Mouse (Mus musculus): ENCODE results near the gene Nes. TPM values are rescaled to one million over a fixed set of nuclear protein-coding genes. Genes with fewer than 3 reads are reported as not detected.
A peak's percentile ranks its signal among the peaks of the same experiment; 100 is the strongest.

The Nes gene
- polyA plus RNA-seq, 1 experiment from 2014 or later, result 9.4 TPM

DNA sequence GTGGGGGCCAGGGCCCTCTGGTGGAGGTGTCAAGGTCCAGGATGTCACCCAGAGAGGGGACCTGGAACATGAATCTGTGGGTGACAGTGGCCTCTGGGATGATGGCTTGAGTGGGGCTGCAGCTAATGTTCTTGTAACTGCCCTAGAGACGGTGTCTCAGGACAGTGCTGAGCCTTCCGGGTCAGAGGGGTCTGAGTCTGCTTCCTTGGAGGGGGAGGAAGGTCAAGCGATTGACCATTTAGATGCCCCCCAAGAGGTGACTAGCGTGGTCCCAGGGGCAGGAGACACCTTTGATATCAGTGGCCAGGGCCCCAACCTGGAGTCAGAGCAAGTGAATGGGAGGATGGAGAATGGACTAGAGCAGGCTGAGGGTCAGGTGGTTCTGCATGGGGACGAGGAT, 8.6 kb downstream of the Nes start:
- Histone ChIP-seq H3K36me3 (ENCODE audit: control insufficient read depth, insufficient read depth, low read length) (no peaks in the 10 kb centered on the region), H3K9ac (ENCODE audit: low read depth, low read length) (no peak overlapping the region), H3K27me3 (replicated peaks; ENCODE audit: control insufficient read depth, insufficient read depth, low read length) (no peaks in the 10 kb centered on the region), H3K4me1 (ENCODE audit: control insufficient read depth, insufficient read depth, low read length) (peaks cover 48% of the 10 kb centered on the region), H3K27ac (ENCODE audit: low read length) (no peak overlapping the region), H3K4me3 (ENCODE audit: low read length) (no peak overlapping the region), H3K4me2 (ENCODE audit: low read depth, low read length) (no peak overlapping the region), H3K9me3 (ENCODE audit: control insufficient read depth, low read length) (no peaks in the 10 kb centered on the region)
- WGBS, result 85% methylated on average over 5 of the region's 5 CpGs
- no peak for ATAC-seq

DNA sequence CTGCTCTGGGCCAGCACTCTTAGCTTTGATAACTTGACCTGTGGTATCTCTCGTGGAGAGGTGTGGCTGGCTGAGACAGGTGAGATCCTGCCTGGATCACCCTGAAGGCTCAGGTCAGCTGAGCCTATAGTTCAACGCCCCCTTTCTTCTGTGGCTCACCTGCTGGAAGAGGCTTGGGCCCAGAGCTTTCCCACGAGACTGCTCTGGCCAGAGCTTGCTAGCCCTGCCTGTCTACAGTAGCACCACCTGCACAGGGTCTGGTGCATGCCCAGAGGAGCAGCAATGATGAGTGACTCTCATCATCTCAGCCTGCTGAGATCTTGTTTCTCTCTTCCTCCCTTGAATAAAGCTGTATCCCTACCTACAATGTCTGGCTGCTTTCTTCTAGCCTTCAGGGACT, 9.2 kb downstream of the Nes start:
- H3K27me3 ChIP-seq (replicated peaks; ENCODE audit: control insufficient read depth, insufficient read depth, low read length), result no peaks in the 10 kb centered on the region
- no peak overlapping the region for H3K4me3 ChIP-seq (ENCODE audit: low read length)
- peaks cover 48% of the 10 kb centered on the region for H3K4me1 ChIP-seq (ENCODE audit: control insufficient read depth, insufficient read depth, low read length)
- peak overlapping the region; percentile 29; the same call in 1 of the 2 replicates for H3K9ac ChIP-seq (ENCODE audit: low read depth, low read length)
- H3K9me3 ChIP-seq (ENCODE audit: control insufficient read depth, low read length), result no peaks in the 10 kb centered on the region
- no peaks in the 10 kb centered on the region for H3K36me3 ChIP-seq (ENCODE audit: control insufficient read depth, insufficient read depth, low read length)
- ATAC-seq, result no peak
- no peak overlapping the region for H3K4me2 ChIP-seq (ENCODE audit: low read depth, low read length)
- H3K27ac ChIP-seq (ENCODE audit: low read length), result 0 out of 2 replicates have a peak overlapping the region, but pooled peaks have one; percentile 33
- WGBS, result 65% methylated on average over 3 of the region's 3 CpGs

DNA sequence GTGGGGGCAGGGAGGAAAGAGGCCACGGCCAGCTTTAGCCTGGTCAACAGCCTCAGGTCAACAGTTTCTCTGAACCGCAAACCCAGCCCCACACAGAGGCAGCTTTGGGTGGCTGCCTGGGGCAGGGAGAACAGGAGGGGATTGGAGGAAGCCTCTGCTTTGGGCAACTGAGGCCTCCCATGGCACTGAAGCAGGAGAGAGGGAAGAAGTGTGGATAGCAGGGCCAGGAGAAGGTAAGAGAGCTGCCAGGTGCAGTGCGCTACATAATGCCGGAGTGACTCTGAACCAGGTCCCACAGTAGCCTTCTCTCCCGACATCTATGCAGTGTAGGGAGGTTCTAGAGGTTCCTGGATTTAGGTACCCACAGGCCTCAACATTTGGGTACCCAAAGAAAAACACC, 9.8 kb downstream of the Nes start:
- Histone ChIP-seq H3K27me3 (replicated peaks; ENCODE audit: control insufficient read depth, insufficient read depth, low read length) (no peaks in the 10 kb centered on the region), H3K4me3 (ENCODE audit: low read length) (no peak overlapping the region), H3K27ac (ENCODE audit: low read length) (peak overlapping the region; percentile 33), H3K4me2 (ENCODE audit: low read depth, low read length) (no peak overlapping the region), H3K9me3 (ENCODE audit: control insufficient read depth, low read length) (no peaks in the 10 kb centered on the region), H3K4me1 (ENCODE audit: control insufficient read depth, insufficient read depth, low read length) (peaks cover 55% of the 10 kb centered on the region), H3K9ac (ENCODE audit: low read depth, low read length) (peak overlapping the region; percentile 70; the same call in 1 of the 2 replicates), H3K36me3 (ENCODE audit: control insufficient read depth, insufficient read depth, low read length) (no peaks in the 10 kb centered on the region)
- 72% methylated on average over 5 of the region's 5 CpGs for WGBS
- no peak for ATAC-seq

DNA sequence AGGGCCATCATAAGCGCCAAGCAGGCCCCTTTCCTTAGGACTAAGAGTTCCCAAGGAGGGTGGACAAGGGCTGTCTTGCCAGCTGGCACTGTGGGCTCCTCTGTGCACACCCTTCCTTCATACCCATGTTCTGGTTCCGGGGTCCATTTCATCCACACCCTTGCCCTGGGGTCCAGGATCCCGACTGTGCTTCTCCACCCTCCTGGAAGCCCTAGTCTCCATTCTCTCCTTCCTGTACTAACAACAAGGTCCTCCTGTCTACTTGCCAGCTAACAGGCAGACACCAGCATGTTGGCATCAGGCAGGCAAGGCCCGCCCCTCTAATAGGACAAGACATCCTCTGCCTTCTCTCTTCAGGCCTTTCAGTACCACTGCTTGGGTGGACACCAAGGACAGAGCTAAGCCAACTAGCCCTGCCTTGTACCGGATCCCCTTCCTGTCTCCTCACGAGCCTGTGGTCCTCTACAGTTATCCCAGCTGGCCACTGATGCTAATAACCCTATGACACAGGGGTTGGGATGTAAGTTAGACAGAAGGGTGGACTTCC, 10.4 kb downstream of the Nes start:
- H3K36me3 ChIP-seq (ENCODE audit: control insufficient read depth, insufficient read depth, low read length), result no peaks in the 10 kb centered on the region
- H3K4me2 ChIP-seq (ENCODE audit: low read depth, low read length), result no peak overlapping the region
- H3K4me1 ChIP-seq (ENCODE audit: control insufficient read depth, insufficient read depth, low read length), result peaks cover 61% of the 10 kb centered on the region
- H3K27ac ChIP-seq (ENCODE audit: low read length), result peak overlapping the region; percentile 100
- no peaks in the 10 kb centered on the region for H3K27me3 ChIP-seq (replicated peaks; ENCODE audit: control insufficient read depth, insufficient read depth, low read length)
- ATAC-seq, result no peak
- H3K9me3 ChIP-seq (ENCODE audit: control insufficient read depth, low read length), result no peaks in the 10 kb centered on the region
- WGBS, result 80% methylated on average over 6 of the region's 6 CpGs
- H3K4me3 ChIP-seq (ENCODE audit: low read length), result no peak overlapping the region
- peak overlapping the region; percentile 70; the same call in 1 of the 2 replicates for H3K9ac ChIP-seq (ENCODE audit: low read depth, low read length)

DNA sequence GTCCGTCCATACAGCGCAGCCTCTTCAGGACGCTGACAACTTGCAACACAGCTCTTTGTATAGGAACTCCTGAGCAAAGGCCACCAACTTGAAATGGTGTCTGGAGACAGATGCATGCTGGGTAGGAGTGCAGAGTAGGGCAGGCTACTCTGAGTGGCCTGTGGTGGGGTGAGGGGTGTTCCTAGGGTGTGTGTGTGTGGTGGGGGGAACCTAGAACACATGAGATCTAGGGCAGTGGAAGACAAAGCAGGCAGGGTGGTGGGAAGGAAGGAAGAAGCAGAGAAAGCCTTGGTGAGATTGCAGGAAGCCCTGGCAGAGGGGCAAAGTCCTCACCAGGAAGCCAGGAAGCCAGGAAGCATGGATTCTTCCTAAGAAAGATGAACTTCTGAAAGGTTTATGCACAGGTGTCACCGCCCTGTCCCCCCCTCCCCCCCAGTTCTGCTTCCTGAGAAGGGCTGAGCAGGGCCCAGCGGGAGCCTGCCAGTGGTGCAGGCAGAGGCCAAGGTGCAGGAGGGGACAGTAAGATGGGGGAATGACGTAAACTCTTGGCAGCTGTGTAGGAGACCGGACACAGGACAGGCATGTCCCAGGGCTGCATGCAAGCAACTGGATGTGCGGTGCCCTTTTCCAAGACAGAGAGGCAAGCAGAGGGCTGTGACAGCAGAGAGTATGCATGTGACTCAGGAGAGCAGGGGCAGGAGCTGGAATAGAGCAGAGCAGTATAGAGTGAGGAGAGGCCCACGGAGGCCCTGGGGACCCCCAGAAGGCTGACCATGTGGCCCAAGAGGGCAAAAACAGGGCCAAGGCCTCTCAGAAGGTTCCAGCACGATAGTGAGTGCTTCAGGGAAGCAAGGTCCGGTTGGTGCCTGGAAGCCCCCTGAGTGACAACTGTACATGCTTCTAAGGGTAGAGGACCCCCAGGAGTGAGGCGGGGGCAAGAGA, 11.3 kb downstream of the Nes start:
- peak overlapping the region; percentile 54 for H3K4me2 ChIP-seq (ENCODE audit: low read depth, low read length)
- no peaks in the 10 kb centered on the region for H3K9me3 ChIP-seq (ENCODE audit: control insufficient read depth, low read length)
- no peaks in the 10 kb centered on the region for H3K27me3 ChIP-seq (replicated peaks; ENCODE audit: control insufficient read depth, insufficient read depth, low read length)
- no peaks in the 10 kb centered on the region for H3K36me3 ChIP-seq (ENCODE audit: control insufficient read depth, insufficient read depth, low read length)
- H3K27ac ChIP-seq (ENCODE audit: low read length), result peak overlapping the region; percentile 100
- peak; percentile 83 for ATAC-seq
- peak overlapping the region; percentile 23 for H3K4me3 ChIP-seq (ENCODE audit: low read length)
- peaks cover 68% of the 10 kb centered on the region for H3K4me1 ChIP-seq (ENCODE audit: control insufficient read depth, insufficient read depth, low read length)
- H3K9ac ChIP-seq (ENCODE audit: low read depth, low read length), result peak overlapping the region; percentile 70
- 25% methylated on average over 12 of the region's 12 CpGs for WGBS

DNA sequence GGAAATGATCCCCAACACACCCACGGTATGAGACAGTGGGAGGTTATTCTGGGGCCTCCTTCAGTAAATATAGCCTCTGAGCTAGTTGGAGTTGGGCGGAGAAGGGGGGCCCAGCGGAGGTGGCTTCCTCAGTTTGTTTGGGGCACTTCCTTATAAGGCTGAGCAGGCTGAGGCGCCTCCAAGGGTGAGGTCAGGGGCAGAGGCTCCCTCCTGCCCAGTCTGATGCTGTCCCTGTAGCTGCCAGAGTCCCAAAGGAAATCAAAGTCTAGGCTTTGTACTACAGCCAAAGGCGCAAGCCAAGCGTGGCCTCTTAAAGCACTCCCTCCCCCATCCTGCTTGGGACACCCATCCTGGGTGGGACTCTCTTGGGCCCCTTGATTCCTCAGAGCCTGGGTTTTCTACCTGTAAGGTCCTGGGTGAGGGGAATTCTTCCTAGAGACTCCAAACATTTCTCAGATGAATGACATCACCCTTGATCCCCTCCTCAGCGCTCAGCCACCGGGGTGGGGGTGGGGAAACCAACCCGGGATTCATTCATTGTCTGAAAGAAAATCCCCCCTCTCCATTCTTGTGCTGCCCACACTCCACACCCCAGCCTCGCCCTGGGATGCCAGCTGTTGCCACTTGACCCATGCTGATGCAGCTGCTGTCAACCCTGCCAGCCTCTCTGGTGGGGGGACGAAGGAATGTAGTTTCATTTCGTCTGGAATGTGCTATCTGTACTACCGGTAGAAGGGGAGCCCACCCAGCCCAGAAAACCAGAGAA, 12.1 kb downstream of the Nes start:
- peak overlapping the region; percentile 54 for H3K4me2 ChIP-seq (ENCODE audit: low read depth, low read length)
- H3K9ac ChIP-seq (ENCODE audit: low read depth, low read length), result peak overlapping the region; percentile 70
- H3K4me1 ChIP-seq (ENCODE audit: control insufficient read depth, insufficient read depth, low read length), result peaks cover 76% of the 10 kb centered on the region
- peak overlapping the region; percentile 100 for H3K27ac ChIP-seq (ENCODE audit: low read length)
- peak; percentile 84 for ATAC-seq
- H3K27me3 ChIP-seq (replicated peaks; ENCODE audit: control insufficient read depth, insufficient read depth, low read length), result no peaks in the 10 kb centered on the region
- H3K36me3 ChIP-seq (ENCODE audit: control insufficient read depth, insufficient read depth, low read length), result no peaks in the 10 kb centered on the region
- H3K4me3 ChIP-seq (ENCODE audit: low read length), result peak overlapping the region; percentile 23
- no peaks in the 10 kb centered on the region for H3K9me3 ChIP-seq (ENCODE audit: control insufficient read depth, low read length)
- WGBS, result 4% methylated on average over 13 of the region's 13 CpGs

DNA sequence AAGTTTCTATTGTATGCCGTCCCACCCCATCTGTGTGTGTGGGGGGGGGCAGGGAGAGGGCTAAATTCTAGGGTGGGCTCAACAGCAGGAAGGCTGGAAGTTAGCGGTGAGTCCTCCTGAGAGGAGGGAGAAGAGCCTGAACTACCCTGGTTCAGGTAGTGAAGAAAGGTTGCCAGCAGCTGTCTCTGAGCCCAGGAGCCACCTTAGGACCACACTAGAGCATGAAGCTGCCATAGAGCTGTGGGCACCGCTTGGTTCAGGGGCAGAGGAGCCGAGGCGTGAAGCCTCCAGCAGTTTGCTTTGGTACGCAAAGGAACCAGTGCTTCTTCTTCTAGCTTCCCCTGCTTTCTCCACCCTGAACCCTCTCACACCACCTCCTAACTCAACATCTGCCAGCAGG, 12.7 kb downstream of the Nes start:
- Histone ChIP-seq H3K9me3 (ENCODE audit: control insufficient read depth, low read length) (no peaks in the 10 kb centered on the region), H3K4me2 (ENCODE audit: low read depth, low read length) (peak overlapping the region; percentile 54), H3K4me1 (ENCODE audit: control insufficient read depth, insufficient read depth, low read length) (peaks cover 78% of the 10 kb centered on the region), H3K4me3 (ENCODE audit: low read length) (peak overlapping the region; percentile 23; the same call in 1 of the 2 replicates), H3K27ac (ENCODE audit: low read length) (peak overlapping the region; percentile 100), H3K27me3 (replicated peaks; ENCODE audit: control insufficient read depth, insufficient read depth, low read length) (peaks cover 2% of the 10 kb centered on the region; the same call in 1 of the 2 replicates), H3K36me3 (ENCODE audit: control insufficient read depth, insufficient read depth, low read length) (no peaks in the 10 kb centered on the region), H3K9ac (ENCODE audit: low read depth, low read length) (peak overlapping the region; percentile 70)
- WGBS, result 50% methylated on average over 6 of the region's 6 CpGs
- no peak for ATAC-seq

DNA sequence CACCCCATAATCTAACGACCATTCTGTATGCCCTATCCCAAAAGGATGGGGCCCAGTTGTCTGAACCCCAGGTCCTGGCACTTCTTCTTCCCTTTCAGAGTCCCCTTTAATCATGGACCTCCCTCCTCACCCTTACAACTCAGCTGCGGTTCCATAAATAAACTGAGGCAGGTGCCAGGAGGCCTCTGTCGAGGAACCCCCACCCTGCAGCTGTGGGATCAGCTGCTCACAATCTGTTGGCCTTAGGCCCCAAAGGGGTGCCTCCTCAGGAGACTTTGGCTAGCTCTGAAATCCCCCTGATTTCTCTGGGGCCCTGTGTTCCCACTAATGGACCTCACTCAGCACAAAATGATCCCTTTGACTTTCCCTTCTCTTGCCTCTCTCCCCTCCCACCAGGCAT, 13.2 kb downstream of the Nes start:
- Histone ChIP-seq H3K36me3 (ENCODE audit: control insufficient read depth, insufficient read depth, low read length) (no peaks in the 10 kb centered on the region), H3K27ac (ENCODE audit: low read length) (peak overlapping the region; percentile 100), H3K4me3 (ENCODE audit: low read length) (no peak overlapping the region), H3K27me3 (replicated peaks; ENCODE audit: control insufficient read depth, insufficient read depth, low read length) (peaks cover 5% of the 10 kb centered on the region; the same call in 1 of the 2 replicates), H3K9me3 (ENCODE audit: control insufficient read depth, low read length) (no peaks in the 10 kb centered on the region), H3K4me1 (ENCODE audit: control insufficient read depth, insufficient read depth, low read length) (peaks cover 78% of the 10 kb centered on the region), H3K4me2 (ENCODE audit: low read depth, low read length) (no peak overlapping the region), H3K9ac (ENCODE audit: low read depth, low read length) (peak overlapping the region; percentile 70; the same call in 1 of the 2 replicates)
- 29% methylated on average over 3 of the region's 3 CpGs for WGBS
- ATAC-seq, result no peak
